Mouse (Mus musculus) erythroblast, embryonic 14.5 days (primary cell): Measurements from ENCODE around the gene Gfra1. TPM values are rescaled to one million over a fixed set of nuclear protein-coding genes. Genes with fewer than 3 reads are reported as not detected.

Source experiments
- H3K27me3 ChIP-seq: 2 replicates; pipeline ENCODE4 v1.6.1; 2012; ENCODE audit warnings: inconsistent platforms; ENCODE audit not compliant: control insufficient read depth
- H3K36me3 ChIP-seq: 2 replicates; pipeline ENCODE4 v1.6.1; 2012; ENCODE audit warnings: mild to moderate bottlenecking, inconsistent platforms; ENCODE audit not compliant: control insufficient read depth
- H3K4me1 ChIP-seq: 2 replicates; pipeline ENCODE4 v1.6.1; 2012; ENCODE audit warnings: inconsistent platforms; ENCODE audit not compliant: control insufficient read depth
- H3K4me3 ChIP-seq: replicated peaks from 2 replicates; pipeline ENCODE3; 2012; ENCODE audit warnings: moderate library complexity, mild to moderate bottlenecking, inconsistent platforms
- H3K9me3 ChIP-seq: 2 replicates; pipeline ENCODE4 v1.6.1; 2012; ENCODE audit warnings: low read length, inconsistent platforms, mixed read lengths; ENCODE audit not compliant: control insufficient read depth
- GATA1 ChIP-seq: IDR thresholded peaks from 2 replicates; pipeline ENCODE4 v1.6.1; 2012; ENCODE audit warnings: low read length, inconsistent platforms, mixed read lengths
- TAL1 ChIP-seq: IDR thresholded peaks from 3 replicates; pipeline ENCODE4 v1.6.1; 2012; ENCODE audit warnings: low read length, inconsistent platforms, mixed read lengths
- polyA plus RNA-seq: library from polyadenylated mRNA; stranded (reverse); fragments of >175 nt; gene quantifications from 2 replicates; pipeline ENCODE4 v1.2.3, GENCODE M21; 2012

The Gfra1 gene
- polyA plus RNA-seq, 1 experiment, result not detected

DNA sequence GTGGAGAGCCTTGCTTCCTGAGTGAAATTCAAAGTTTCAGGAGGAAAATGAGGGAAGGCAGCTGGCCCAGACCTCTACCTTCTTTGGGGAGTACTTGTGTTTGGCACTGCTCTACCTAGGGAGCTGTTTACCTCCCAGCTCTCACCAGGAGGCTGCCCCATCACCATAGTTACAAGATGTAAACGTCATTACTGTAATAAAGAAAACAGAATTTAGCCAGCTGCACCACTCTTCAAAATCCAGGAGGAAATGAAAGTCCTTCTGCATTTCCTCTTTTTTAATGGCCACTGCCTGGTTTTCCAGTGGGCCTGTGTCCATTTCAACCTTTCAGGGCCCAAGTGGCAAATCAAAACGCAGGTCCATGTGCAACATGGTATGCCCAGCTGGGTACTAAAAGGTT is 101.8 kb downstream of the Gfra1 start:
- H3K36me3 ChIP-seq, result no peaks in the 10 kb centered on the region
- H3K9me3 ChIP-seq, result no peaks in the 10 kb centered on the region
- TF ChIP-seq GATA1 (no peak), TAL1 (no peak)
- no peaks in the 10 kb centered on the region for H3K27me3 ChIP-seq
- no peaks in the 10 kb centered on the region for H3K4me1 ChIP-seq
- no peak overlapping the region for H3K4me3 ChIP-seq

DNA sequence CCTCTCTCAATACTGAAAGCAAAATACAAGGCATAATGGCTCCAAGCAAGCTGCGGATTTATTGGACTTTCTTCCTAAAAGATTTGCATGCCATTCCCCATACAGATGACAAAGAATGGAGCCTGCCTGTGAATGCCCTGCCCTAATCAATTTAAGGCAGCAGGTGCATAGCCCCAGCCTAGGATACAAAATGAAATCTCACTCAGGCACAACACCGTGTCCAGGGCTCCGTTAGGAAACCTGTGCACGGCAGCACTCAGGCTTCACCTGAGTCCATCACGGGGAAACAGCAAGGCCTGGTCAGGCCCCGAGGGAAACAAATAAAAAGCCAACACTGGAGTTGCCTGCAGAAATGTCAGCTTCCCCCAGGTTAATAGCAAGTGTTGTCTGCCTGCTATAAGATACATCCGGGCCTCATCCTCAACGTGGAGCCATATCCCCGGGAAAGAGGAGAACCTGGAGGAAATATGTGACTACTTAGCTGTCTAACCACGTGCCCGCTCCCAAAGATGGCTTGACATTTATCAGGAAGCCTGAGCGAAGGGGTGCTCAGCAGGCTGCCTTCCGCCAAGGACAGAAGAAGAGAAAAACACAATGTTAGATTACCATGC is 102.3 kb downstream of the Gfra1 start:
- H3K4me3 ChIP-seq, result no peak overlapping the region
- H3K27me3 ChIP-seq, result no peaks in the 10 kb centered on the region
- no peaks in the 10 kb centered on the region for H3K36me3 ChIP-seq
- H3K9me3 ChIP-seq, result no peaks in the 10 kb centered on the region
- H3K4me1 ChIP-seq, result no peaks in the 10 kb centered on the region
- no peak for TF ChIP-seq TAL1
- TF ChIP-seq GATA1, result no peak

DNA sequence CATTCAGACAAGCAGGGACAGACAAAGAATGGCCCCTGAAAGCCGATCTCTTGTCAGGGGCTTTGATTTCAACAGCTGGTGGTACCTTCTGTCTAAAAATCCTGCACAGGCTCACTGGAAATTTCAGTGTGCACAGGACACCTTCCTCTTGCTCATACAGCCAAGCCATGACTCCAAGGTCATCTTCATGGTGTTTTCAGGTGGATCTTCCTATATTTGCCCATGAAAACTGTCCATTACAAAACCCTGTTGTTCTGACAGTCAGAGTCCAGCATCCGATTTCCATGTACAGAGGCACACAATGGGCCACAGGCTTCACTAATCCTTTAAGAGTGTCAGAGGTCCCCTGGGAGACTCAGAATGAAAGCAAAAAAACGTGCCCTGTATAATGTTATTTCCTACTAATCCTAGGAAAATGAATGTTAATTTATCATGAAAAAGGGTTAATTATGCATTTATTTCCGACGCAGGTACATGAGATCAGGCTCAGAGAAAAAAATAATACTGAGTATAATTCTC is 105.8 kb downstream of the Gfra1 start:
- TF ChIP-seq GATA1, result no peak
- no peak for TF ChIP-seq TAL1
- Histone ChIP-seq H3K4me1 (no peaks in the 10 kb centered on the region), H3K27me3 (no peaks in the 10 kb centered on the region), H3K9me3 (peaks cover 6% of the 10 kb centered on the region), H3K4me3 (no peak overlapping the region), H3K36me3 (no peaks in the 10 kb centered on the region)

DNA sequence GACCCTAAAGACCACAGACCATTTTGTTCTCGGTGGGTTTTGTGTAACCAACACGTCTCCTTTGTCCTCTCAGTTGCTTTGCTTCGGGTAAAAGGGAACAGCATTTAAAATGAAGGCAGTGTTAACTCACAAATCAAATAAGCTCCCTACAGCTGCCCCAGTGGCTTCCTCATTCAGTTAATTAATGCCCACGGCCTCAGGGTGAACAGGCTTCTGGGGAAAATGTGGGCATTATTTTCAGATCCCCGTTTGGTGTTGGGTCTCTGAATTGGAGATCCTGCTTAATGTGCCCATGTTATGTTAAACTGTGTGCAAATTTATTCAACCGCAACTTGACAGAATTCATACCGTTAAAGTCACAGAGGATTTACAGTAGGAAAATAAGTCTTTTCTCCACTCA is 110.6 kb downstream of the Gfra1 start:
- no peaks in the 10 kb centered on the region for H3K4me1 ChIP-seq
- TF ChIP-seq TAL1 (no peak), GATA1 (no peak)
- peaks cover 6% of the 10 kb centered on the region for H3K9me3 ChIP-seq
- no peaks in the 10 kb centered on the region for H3K27me3 ChIP-seq
- no peaks in the 10 kb centered on the region for H3K36me3 ChIP-seq
- H3K4me3 ChIP-seq, result no peak overlapping the region

DNA sequence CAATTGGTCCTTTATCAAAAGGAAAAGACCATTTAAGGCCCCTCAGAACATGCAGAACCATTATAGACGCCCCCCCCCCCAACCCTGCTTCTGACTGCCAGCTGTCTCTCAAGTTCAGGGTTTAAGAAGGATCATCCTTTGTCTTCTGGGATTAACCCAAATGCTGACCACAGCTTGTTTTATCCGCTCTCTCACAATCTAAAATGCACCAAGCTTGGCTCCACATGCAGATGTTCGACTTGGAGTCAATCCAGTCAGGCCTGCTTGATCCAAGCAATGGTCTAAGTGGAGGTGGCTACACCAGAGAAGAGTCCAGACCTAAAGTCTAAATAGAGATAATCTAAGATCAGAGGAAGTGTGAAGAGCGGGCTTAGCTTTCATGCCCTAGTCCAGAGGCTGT is 114.4 kb downstream of the Gfra1 start:
- no peaks in the 10 kb centered on the region for H3K36me3 ChIP-seq
- H3K27me3 ChIP-seq, result no peaks in the 10 kb centered on the region
- no peaks in the 10 kb centered on the region for H3K9me3 ChIP-seq
- TF ChIP-seq GATA1 (no peak), TAL1 (no peak)
- H3K4me3 ChIP-seq, result no peak overlapping the region
- H3K4me1 ChIP-seq, result no peaks in the 10 kb centered on the region

DNA sequence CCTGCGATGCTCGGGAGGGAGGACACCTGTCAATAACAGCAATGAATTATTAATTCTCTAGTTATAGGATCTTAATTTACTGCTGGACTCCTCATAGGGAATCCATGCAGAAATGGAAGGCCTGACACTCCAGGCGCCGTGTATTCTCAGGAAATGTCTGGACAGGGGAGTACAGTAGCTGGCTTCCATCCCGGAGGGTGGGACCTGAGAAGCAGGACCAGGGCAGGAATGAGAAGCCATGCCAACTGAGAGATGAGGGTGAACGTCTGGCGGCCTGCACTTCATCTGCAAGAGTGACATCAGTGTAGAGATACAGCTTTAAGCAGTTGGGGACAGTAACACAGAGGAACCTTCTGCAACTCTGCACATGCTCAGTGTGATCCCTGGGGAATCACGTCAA is 115.5 kb downstream of the Gfra1 start:
- Histone ChIP-seq H3K36me3 (no peaks in the 10 kb centered on the region), H3K4me3 (no peak overlapping the region), H3K27me3 (no peaks in the 10 kb centered on the region), H3K4me1 (no peaks in the 10 kb centered on the region), H3K9me3 (no peaks in the 10 kb centered on the region)
- no peak for TF ChIP-seq GATA1
- no peak for TF ChIP-seq TAL1

DNA sequence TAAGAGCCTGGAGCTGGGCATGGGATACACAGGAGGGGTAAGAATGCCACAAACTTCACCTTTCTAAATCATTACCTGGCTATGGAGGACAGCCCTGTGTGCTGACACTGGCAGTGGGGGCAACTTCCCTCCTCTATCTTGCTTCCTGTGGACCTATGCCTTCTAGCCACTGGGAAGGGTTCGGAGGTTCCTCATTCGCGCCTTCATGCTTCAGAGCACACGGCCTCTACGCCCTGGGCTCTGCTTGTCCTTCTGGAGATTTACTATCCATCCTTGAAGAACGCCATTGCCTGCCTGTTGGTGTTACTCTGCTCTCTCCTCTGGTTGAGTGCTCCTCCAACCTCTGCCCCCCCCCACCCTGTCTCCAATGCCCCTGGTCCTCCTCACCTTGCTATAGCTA is 118.9 kb downstream of the Gfra1 start:
- Histone ChIP-seq H3K9me3 (no peaks in the 10 kb centered on the region), H3K4me1 (no peaks in the 10 kb centered on the region), H3K4me3 (no peak overlapping the region), H3K36me3 (no peaks in the 10 kb centered on the region), H3K27me3 (no peaks in the 10 kb centered on the region)
- TF ChIP-seq GATA1, result no peak
- TF ChIP-seq TAL1, result no peak

DNA sequence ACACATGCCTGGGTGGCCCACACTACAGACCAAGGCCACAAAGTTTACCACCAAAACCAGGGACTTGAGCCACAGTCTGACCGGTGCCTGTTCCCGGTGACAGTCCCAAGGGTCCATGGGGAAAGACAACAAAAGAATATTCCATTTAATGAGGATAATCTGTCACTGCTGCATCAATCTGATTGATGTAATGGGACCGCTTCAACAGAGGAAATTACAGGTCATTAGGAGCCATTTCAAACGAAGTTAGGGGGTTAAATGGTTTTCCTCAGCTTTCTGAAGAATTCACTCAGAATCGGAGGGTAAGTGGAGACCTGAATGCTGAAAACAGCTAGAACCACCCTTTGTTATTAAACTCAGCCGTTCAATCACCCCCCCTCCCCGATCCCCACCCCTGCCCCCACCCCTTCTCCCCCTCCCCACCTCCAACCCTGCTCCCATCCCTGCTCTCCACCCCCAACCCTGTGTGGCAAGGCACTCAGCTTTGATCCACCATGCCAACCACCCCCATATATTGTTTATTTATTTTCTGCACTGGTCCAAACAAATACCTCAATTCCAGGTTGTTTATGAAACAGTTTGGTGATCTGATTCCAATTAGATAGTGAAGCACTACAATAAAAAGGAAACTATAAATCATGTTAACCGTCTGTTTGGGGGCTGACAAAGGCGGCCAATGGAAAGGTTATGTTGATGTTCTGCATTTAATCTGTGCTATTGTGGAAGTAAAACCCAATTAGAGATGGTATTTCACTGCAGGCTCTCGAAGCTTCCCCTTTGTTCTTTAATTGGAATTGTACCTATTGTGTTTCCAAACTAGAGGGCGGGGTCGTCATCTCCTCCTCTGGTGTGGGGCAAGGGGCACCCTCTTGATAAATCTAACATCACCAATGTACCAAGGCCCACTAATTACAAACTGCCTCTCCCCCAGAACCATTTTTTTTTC is 119.9 kb downstream of the Gfra1 start:
- Histone ChIP-seq H3K4me1 (no peaks in the 10 kb centered on the region), H3K27me3 (no peaks in the 10 kb centered on the region), H3K36me3 (no peaks in the 10 kb centered on the region), H3K4me3 (no peak overlapping the region), H3K9me3 (no peaks in the 10 kb centered on the region)
- TF ChIP-seq TAL1 (no peak), GATA1 (no peak)

DNA sequence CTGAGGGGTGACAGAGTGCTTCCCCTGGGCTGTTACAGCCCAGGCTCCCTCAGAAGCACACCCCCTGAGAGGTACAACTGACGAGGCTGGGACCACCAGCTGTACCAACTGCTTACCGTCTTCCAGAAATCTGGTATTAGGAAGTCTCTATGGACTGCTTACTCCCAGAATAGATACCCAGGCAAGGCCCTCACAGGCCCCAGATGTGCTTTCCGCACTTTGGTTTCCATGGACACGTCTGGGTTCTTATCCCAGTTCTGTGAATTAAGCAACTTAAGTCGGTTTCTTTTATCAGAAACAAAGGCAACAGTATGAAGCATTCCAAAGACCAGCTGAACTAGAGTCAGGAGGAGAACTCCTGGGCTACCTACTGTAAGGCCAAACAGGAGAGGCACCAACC is 126.4 kb downstream of the Gfra1 start:
- no peaks in the 10 kb centered on the region for H3K27me3 ChIP-seq
- H3K4me3 ChIP-seq, result no peak overlapping the region
- no peaks in the 10 kb centered on the region for H3K36me3 ChIP-seq
- no peaks in the 10 kb centered on the region for H3K9me3 ChIP-seq
- TF ChIP-seq GATA1 (no peak), TAL1 (no peak)
- H3K4me1 ChIP-seq, result no peaks in the 10 kb centered on the region
